Mouse (Mus musculus) limb, embryonic 10.5 days (tissue): Measurements from ENCODE around the gene Mybpc3. TPM values are rescaled to one million over a fixed set of nuclear protein-coding genes. Genes with fewer than 3 reads are reported as not detected.

Experiments
- DNase-seq: peaks from one replicate; pipeline ENCODE4 v3.0.0-alpha.2; 2017; ENCODE audit warnings: low spot score
- H3K27ac ChIP-seq: fragments of 300-500 bp; sonication (generic); 2 replicates; pipeline ENCODE4 v1.5.1; 2016; ENCODE audit warnings: mild to moderate bottlenecking
- H3K27me3 ChIP-seq: fragments of 300-500 bp; sonication (generic); 2 replicates; pipeline ENCODE4 v1.6.1; 2016; ENCODE audit warnings: low read depth, mild to moderate bottlenecking; ENCODE audit not compliant: poor library complexity, severe bottlenecking
- H3K36me3 ChIP-seq: fragments of 300-500 bp; sonication (generic); 2 replicates; pipeline ENCODE4 v1.6.1; 2016; ENCODE audit warnings: mild to moderate bottlenecking, moderate library complexity
- H3K4me1 ChIP-seq: fragments of 300-500 bp; sonication (generic); 2 replicates; pipeline ENCODE4 v1.6.1; 2016
- H3K4me3 ChIP-seq: fragments of 300-500 bp; sonication (generic); 2 replicates; pipeline ENCODE4 v1.5.1; 2016; ENCODE audit warnings: mild to moderate bottlenecking, moderate library complexity
- H3K9me3 ChIP-seq: fragments of 300-500 bp; sonication (generic); replicated peaks from 2 replicates; pipeline ENCODE4 v1.6.1; 2016; ENCODE audit warnings: mild to moderate bottlenecking
- WGBS: fragments of 180-500 bp; shearing (Covaris S2); methylation state at CpG from one replicate; pipeline ENCODE4 v1.1.7; 2016; 5-methylcytosine and 5-hydroxymethylcytosine counted together
- polyA plus RNA-seq: library from polyadenylated mRNA; unstranded; fragments of >200 nt; fragmentation: Nextera tagmentation; extraction: Ambion mirVana; gene quantifications from 2 replicates; pipeline ENCODE4 v1.2.1, GENCODE M21; 2016

Mybpc3 gene
- 0.44 and 0.49 TPM in 2 replicates for polyA plus RNA-seq

DNA sequence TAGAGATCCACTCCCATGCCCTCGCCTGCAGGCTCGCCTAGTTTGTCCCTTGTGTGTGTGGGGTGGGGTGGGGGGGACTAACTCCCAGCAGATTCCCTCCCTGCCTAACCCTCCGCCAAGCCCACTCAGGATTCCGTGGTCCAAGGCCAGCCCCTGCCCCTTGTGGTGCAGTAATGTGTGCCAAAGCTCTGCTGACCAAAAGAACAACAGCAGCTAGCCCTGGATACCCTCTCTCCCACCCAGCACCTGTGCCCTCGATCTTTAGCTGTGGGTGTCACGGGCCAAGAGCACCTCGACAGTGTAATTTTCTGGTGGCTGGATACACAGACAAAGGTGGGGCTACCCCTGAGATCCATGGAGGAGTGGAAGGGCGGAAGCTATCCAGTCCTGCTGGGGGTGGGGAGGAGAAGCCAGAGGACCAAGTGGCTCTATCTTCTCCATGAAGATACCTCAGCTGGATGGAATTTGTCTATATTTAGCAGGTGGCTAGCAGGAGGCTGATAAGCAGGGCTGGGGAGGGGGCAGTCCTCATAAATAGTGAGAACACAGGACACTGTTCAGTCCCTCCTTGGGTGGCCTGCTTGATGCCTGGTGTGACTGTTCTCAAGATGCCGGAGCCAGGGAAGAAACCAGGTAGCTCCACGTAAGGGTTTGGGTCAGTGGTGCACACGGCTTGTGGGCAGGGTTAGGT lies at the start of gene Mybpc3:
Mybpc3 (plus strand) TSS at position 560 of the 691 bp plus-strand sequence.
- no peak within 1 kb of the TSS for H3K27ac ChIP-seq
- WGBS: 87% methylated on average over 11 of the region's 11 CpGs
- H3K9me3 ChIP-seq: no peaks in the 10 kb centered on the region
- no peak within 1 kb of the TSS for H3K4me3 ChIP-seq
- peaks cover 14% of the 10 kb centered on the region for H3K4me1 ChIP-seq
- peaks cover 32% of the 10 kb centered on the region for H3K27me3 ChIP-seq
- DNase-seq: no peak
- H3K36me3 ChIP-seq: no peaks in the 10 kb centered on the region

DNA sequence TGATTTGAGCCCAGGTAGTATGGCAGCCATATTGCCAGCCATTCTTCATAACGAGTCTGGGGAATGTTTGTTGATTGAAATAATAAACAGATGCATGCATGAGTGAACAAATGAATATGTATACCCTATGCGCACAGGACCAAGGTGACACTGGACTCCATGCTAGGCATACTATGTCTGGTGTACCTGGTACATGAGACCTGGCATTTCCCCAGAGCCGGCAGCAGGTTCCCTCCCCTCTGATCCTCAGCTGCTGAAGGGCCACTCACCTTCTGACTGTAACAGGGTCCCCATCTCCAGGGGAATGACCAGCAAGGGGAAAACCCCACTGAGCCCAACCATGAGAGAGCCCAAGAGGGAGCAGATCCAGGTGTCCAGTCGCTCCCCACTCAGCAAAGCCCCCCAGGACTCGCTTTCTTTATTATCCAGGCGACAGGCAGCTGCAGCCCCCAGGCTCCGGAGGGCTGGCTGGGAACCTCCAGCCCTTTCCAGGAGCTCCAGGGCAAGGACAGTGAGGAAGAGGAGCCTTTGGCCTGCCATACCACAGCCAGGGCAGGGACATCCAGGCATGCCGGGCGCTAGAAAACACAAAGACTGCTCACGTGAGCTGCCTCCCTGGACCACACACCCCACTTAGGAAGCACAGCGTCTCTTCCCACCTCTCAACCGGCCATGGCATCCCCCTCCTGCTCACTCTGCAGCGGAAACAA lies 49.6 kb upstream of the Mybpc3 start:
- Histone ChIP-seq H3K4me3 (peak overlapping the region; percentile 61), H3K27ac (peak overlapping the region; percentile 87; the same call in 1 of the 2 replicates), H3K36me3 (peaks cover 40% of the 10 kb centered on the region), H3K9me3 (no peaks in the 10 kb centered on the region), H3K4me1 (peaks cover 32% of the 10 kb centered on the region), H3K27me3 (no peaks in the 10 kb centered on the region)
- no peak for DNase-seq
- 54% methylated on average over 13 of the region's 13 CpGs for WGBS

DNA sequence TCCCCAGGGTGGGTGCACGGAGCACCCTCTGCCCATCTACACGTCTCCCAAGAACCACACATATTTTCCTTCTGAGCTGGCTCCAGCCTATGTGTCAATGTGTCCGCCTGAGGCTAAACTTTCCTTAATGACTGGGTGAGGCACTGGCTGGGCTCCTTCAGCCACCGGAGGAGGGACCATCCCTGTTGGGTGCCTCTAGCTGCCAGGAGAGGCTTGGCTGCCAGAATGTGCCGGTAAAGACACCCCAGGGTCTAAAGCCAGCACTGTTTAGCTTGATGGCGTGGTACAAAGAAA lies 49.1 kb upstream of the Mybpc3 start:
- Histone ChIP-seq H3K36me3 (peaks cover 35% of the 10 kb centered on the region), H3K27ac (peak overlapping the region; percentile 87; the same call in 1 of the 2 replicates), H3K27me3 (no peaks in the 10 kb centered on the region), H3K9me3 (no peaks in the 10 kb centered on the region), H3K4me3 (peak overlapping the region; percentile 61), H3K4me1 (peaks cover 32% of the 10 kb centered on the region)
- no peak for DNase-seq
- WGBS: 44% methylated on average over 6 of the region's 6 CpGs

DNA sequence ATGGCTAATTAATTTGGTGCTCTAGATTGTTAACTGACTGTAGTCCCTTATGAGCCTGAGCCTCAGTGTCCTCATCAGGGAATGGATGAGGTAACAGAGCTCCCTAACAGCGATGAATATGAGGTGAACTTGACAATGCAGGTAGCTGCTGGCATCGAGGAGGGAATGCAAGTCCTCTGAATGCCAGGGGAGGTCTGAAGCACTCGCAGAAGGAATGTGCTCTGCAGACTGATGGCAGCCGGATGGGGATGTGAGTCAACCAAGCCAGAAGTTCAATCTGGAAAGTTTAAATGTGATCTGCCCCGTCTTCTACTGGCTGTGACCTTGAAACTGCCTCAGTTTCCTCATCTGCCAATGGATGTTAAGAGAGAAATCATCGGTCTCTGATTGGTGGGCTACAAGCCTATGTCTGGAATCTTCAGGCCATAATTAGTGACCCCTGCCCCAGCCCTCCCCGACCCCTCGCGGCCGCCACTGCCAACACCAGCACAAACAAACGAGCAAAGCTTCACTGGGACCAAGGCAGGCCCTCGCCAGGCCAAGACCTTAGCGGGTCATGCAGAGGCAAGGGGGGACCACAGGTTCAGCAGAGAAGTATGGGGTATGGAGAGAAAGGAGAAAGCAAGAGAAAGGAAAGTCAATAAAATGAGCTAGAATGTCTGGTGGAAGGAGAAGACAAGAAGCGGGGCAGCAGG lies 48.5 kb upstream of the Mybpc3 start:
- H3K4me3 ChIP-seq: peak overlapping the region; percentile 61
- H3K27ac ChIP-seq: peak overlapping the region; percentile 87
- H3K4me1 ChIP-seq: peaks cover 32% of the 10 kb centered on the region
- H3K27me3 ChIP-seq: no peaks in the 10 kb centered on the region
- 9% methylated on average over 14 of the region's 14 CpGs for WGBS
- DNase-seq: peak; percentile 72
- H3K36me3 ChIP-seq: peaks cover 29% of the 10 kb centered on the region
- no peaks in the 10 kb centered on the region for H3K9me3 ChIP-seq

DNA sequence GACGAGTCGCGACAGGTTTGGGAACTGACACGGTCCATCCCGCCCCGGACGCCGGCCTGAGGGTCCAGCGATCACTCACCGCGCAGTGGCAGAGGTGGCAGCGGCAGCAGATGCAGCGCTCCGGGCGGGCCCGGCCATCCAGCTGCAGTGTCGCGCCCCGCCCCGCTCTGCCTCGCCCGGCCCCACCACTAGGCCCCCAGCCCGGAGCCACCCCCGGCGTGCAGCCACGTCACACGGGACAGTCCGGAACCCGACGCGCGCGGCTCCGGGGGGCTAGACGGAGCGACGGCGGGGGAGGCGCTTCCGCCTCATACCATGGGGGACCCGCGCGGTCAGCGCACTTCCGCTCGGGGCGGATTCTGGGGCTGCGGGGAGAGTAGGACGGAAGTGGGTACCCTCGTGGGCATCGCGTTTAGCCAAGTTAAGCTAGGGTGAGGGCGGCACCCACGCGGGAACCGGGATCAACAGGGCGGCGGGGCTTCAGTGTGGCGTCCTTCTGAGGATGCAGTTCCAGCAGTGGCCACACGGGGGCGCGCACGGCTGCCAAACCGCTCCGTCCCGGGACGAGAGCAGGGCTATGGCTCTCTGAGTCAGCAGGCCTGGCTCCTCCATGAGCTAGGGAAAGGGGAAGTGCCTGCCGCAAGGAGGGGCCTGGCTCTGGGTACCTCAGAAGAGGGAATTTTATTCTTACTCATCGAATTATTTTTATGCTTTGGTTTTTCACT lies 47.7 kb upstream of the Mybpc3 start, which contains the start of gene Slc39a13:
Slc39a13 (minus strand) TSS at position 342 of the 725 bp plus-strand sequence.
- DNase-seq: peak; percentile 96
- no peaks in the 10 kb centered on the region for H3K27me3 ChIP-seq

DNA sequence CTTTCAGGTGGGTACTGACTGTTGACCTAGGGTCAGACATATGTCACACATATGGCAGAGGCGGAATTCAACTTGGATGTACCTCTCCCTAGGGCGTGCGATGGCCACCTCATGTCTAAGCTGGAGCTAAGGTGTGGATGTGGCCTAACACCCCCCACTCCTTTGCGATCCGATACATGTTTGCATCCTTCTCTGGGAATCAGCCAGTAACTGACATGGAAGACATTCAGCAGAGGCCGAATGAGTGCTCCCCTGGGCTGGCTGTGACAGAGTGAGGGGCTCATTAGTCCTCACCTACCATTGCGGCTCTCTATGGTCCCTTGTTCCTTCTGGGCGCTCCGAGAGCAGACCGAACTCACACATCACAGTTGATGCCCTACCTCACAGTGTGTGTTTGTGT lies 46.9 kb upstream of the Mybpc3 start:
- no peak for DNase-seq
- Histone ChIP-seq H3K36me3 (peaks cover 16% of the 10 kb centered on the region), H3K27me3 (no peaks in the 10 kb centered on the region), H3K27ac (peak overlapping the region; percentile 87), H3K9me3 (no peaks in the 10 kb centered on the region), H3K4me3 (peak overlapping the region; percentile 61), H3K4me1 (peaks cover 35% of the 10 kb centered on the region)
- WGBS: 86% methylated on average over 10 of the region's 10 CpGs

More for the DNA sequence above, 47.7 kb upstream of the Mybpc3 start, which contains the start of gene Slc39a13:
- Histone ChIP-seq H3K4me3 (peak within 1 kb of the TSS; percentile 61), H3K9me3 (no peaks in the 10 kb centered on the region), H3K4me1 (peaks cover 35% of the 10 kb centered on the region), H3K27ac (peak within 1 kb of the TSS; percentile 87), H3K36me3 (peaks cover 23% of the 10 kb centered on the region)
- WGBS: under 1% methylated on average over 60 of the region's 69 CpGs

DNA sequence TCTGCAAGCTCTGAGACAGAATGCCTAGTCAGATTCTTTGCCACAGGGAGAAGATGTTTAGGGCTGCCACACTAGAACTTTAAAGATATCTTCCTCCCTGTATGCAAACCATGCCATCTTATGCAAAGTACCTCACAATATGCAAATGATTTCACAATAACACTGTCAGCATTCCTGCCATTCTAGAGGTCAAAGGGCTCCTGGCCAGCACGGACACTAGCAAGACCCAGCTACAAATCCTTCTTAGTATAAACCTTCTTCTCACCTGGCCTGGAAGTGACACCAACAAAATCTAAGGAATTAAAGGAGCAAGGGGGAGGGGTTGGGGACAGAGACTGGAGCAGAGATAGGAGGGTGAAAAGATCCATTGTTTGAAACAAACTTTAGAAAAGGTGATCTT lies 45.9 kb upstream of the Mybpc3 start:
- peaks cover 35% of the 10 kb centered on the region for H3K4me1 ChIP-seq
- peaks cover 1% of the 10 kb centered on the region; the same call in 1 of the 2 replicates for H3K27me3 ChIP-seq
- no peaks in the 10 kb centered on the region for H3K9me3 ChIP-seq
- no peak for DNase-seq
- WGBS: 33% methylated on average over 1 of the region's 1 CpGs
- H3K27ac ChIP-seq: no peak overlapping the region
- H3K36me3 ChIP-seq: peaks cover 10% of the 10 kb centered on the region
- H3K4me3 ChIP-seq: no peak overlapping the region

DNA sequence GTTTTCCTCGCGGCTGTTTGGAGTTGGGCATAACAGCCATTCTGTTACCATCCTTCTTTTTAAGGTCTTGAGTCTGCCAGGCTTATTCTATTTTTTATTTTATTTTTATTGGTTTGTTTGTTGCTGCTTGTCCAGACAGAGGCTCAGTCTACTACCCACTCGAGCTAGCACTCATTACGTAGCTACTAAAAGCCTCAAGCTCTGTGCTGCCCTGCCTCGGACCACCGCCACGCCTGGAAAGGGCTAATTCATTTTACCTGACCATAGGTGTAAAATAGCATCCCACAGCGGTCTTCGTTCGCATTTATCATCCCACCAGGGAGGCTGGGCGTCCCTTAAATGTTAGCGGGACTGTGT lies 40.0 kb upstream of the Mybpc3 start:
- Histone ChIP-seq H3K4me3 (peak overlapping the region; percentile 59), H3K27me3 (peaks cover 15% of the 10 kb centered on the region), H3K9me3 (no peaks in the 10 kb centered on the region), H3K36me3 (no peaks in the 10 kb centered on the region), H3K4me1 (peaks cover 23% of the 10 kb centered on the region), H3K27ac (no peak overlapping the region)
- no peak for DNase-seq
- WGBS: 16% methylated on average over 12 of the region's 12 CpGs

DNA sequence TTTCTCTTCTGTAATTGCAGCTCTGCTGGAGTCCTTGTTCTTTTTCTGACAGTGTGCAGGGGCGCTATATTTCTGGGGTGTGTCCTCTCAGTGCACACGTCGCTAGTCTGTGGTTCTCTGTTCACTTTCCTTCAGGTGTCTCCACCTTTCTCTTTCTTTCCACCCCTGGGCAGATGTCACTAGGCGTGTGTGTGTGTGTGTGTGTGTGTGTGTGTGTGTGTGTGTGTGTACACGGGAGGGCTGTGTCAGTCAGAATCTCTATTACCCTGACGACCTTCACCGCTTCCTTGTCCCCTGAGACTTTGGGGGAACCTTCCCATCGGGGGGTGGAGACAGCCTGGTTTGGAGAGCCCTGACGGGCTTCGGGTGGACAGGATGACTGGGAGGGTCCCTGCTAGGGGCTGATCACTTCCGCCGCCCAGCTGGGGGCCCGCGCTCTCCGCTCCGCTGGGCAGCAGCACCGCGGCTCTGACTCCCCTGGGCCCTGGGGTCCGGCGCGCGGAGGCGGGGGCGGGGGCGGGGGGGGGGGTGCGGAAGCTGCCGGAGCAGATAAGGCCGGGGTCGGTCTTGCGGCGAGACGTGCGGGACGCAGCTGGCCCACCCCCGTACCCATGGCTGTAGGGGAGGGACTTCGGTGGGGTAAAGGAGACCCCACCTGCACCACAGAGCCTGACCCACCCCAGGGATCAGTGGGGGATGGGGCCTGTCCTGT lies 39.5 kb upstream of the Mybpc3 start:
- Histone ChIP-seq H3K9me3 (no peaks in the 10 kb centered on the region), H3K27me3 (peaks cover 15% of the 10 kb centered on the region), H3K27ac (peak overlapping the region; percentile 74), H3K36me3 (no peaks in the 10 kb centered on the region), H3K4me3 (peak overlapping the region; percentile 59), H3K4me1 (peaks cover 26% of the 10 kb centered on the region)
- WGBS: 2% methylated on average over 36 of the region's 36 CpGs
- DNase-seq: peak; percentile 59

DNA sequence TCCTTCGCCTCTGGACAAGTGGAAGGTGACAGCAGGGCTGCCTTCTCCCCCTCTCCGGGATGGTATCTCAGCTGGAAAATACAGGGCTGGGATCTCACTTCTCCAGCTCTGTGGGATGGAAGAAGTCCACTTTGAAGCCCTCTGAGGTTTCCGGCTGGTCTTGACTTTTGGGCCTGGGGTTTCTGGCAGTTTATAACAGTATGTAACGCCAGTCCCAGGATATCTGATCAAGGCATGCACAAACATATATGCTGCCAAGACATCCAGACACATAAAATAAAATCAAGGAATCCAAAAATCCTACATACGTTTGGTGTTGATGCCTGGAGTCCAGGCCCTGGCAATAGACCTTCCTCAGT lies 38.9 kb upstream of the Mybpc3 start:
- Histone ChIP-seq H3K27me3 (peaks cover 15% of the 10 kb centered on the region), H3K4me1 (peaks cover 26% of the 10 kb centered on the region), H3K4me3 (peak overlapping the region; percentile 59), H3K27ac (peak overlapping the region; percentile 74), H3K9me3 (no peaks in the 10 kb centered on the region), H3K36me3 (no peaks in the 10 kb centered on the region)
- DNase-seq: no peak
- 34% methylated on average over 5 of the region's 5 CpGs for WGBS

DNA sequence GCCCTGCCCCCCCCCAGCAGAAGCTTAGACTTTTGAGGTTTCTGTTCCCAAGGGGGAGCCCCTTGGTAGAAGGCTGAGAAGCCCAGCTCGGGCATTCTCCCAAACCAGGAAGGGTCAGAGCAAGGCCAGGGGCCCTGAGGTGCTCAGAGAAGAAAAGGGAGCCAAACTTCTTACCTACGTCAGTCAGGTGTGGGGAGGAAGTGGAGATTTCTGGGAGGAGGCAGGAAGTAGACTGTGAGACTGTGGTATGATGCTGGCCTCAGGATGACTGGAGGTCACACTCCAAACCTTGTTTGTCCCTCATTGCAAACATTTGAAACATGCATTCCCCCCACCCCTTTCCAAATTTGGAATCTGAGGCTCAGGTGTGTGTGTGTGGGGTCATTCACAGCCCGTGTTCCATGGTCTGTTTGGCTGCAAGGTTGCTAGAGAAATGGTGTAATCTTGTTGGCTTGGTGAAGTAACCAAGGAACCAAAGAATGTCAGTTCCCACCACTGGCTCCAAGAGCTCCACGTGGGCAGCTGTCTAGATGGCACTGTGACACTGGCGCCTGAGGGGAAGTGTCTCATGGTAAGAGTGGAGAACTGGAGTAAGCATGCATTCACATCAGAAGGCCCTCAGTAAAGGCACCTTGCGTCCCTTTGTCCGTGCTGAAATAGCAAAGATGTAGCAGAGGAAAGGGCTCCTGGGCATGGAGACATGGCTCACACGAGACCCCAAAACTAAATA lies 37.0 kb upstream of the Mybpc3 start:
- H3K4me1 ChIP-seq: peaks cover 29% of the 10 kb centered on the region
- H3K27me3 ChIP-seq: peaks cover 15% of the 10 kb centered on the region
- H3K4me3 ChIP-seq: no peak overlapping the region
- no peak overlapping the region for H3K27ac ChIP-seq
- DNase-seq: no peak
- H3K36me3 ChIP-seq: no peaks in the 10 kb centered on the region
- no peaks in the 10 kb centered on the region for H3K9me3 ChIP-seq
- WGBS: 78% methylated on average over 8 of the region's 8 CpGs
